Mouse (Mus musculus) forebrain, embryonic 11.5 days (tissue): ENCODE results near the gene Tmem29. TPM values are rescaled to one million over a fixed set of nuclear protein-coding genes. Genes with fewer than 3 reads are reported as not detected.
"Not testable (repeated sequence)": the region's sequence is repeated elsewhere in the genome, so short reads cannot be mapped to it uniquely, and the experiment has no call there.

Source experiments
- ATAC-seq: fragments of 200-750 bp; cut with Nextera tagmentation; replicated peaks from 2 replicates; pipeline ENCODE4 v1.8.0; 2017; ENCODE audit warnings: moderate TSS enrichment; ENCODE audit not compliant: low FRiP score
- DNase-seq: peaks from one replicate; pipeline ENCODE4 v3.0.0-alpha.2; 2017; ENCODE audit warnings: low spot score
- H3K27ac ChIP-seq: fragments of 300-500 bp; sonication (generic); 2 replicates; pipeline ENCODE4 v1.5.1; 2014; ENCODE audit warnings: low read depth, low read length
- H3K27me3 ChIP-seq: fragments of 300-500 bp; sonication (generic); 2 replicates; pipeline ENCODE4 v1.6.1; 2014; ENCODE audit warnings: mild to moderate bottlenecking, low read length, mixed read lengths; ENCODE audit not compliant: control insufficient read depth, insufficient read depth
- H3K36me3 ChIP-seq: fragments of 300-500 bp; sonication (generic); 2 replicates; pipeline ENCODE4 v1.6.1; 2014; ENCODE audit warnings: mild to moderate bottlenecking, low read length, moderate library complexity, mixed read lengths; ENCODE audit not compliant: control insufficient read depth, insufficient read depth
- H3K4me1 ChIP-seq: fragments of 300-500 bp; sonication (generic); replicated peaks from 2 replicates; pipeline ENCODE4 v1.6.1; 2014; ENCODE audit warnings: low read length, mixed read lengths; ENCODE audit not compliant: control insufficient read depth, insufficient read depth
- H3K4me2 ChIP-seq: fragments of 300-500 bp; sonication (generic); 2 replicates; pipeline ENCODE4 v1.6.1; 2014; ENCODE audit warnings: low read depth, mild to moderate bottlenecking, low read length, moderate library complexity, mixed read lengths; ENCODE audit not compliant: severe bottlenecking
- H3K4me3 ChIP-seq: fragments of 300-500 bp; sonication (generic); 2 replicates; pipeline ENCODE4 v1.5.1; 2014; ENCODE audit warnings: low read depth, low read length
- H3K9ac ChIP-seq: fragments of 300-500 bp; sonication (generic); 2 replicates; pipeline ENCODE4 v1.6.1; 2014; ENCODE audit warnings: low read length
- H3K9me3 ChIP-seq: fragments of 300-500 bp; sonication (generic); 2 replicates; pipeline ENCODE4 v1.6.1; 2016; ENCODE audit warnings: low read length, mixed read lengths; ENCODE audit not compliant: control insufficient read depth
- WGBS: fragments of 180-500 bp; shearing (Covaris S2); extraction: QIAGEN DNeasy Blood & Tissue Kit; methylation state at CpG from one replicate; pipeline ENCODE4 v1.1.7; 2014; 5-methylcytosine and 5-hydroxymethylcytosine counted together
- polyA plus RNA-seq: library from polyadenylated mRNA; unstranded; fragments of >200 nt; fragmentation: Nextera tagmentation; extraction: Ambion mirVana; gene quantifications from 2 replicates; pipeline ENCODE4 v1.2.1, GENCODE M21; 2014

The Tmem29 gene
- 37.8 and 39.9 TPM in 2 replicates for polyA plus RNA-seq

DNA sequence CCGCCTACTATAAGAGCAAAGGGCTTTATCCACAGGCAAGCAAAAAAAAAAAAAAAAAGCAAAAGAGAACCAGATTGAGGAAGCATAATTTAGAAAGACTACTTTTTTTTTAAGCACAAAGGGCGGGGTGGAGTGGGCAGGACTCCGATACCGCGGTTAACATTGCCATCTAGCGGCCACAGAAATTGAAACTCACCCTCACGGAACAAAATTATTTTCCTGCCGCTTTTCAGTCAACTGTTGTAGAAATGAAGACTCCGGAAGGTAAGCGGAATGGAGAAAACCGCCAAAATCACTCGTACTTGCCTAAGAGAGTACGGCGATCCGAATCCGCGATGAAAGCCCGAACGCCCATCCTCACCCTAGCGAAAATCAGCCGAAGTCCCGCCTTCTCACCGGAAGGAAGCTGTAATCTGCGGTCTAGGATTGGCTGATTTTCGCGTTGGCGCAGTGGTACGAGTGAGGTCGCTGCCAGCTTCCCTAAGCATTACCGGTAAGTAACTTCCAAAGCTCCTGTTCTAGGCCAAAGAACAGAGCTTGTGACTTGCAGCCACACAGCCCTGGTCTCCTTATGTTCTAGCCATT lies at the start of gene Tmem29:
Tmem29 (minus strand) TSS at position 389 of the 585 bp plus-strand sequence.
- peak; percentile 96 for ATAC-seq

DNA sequence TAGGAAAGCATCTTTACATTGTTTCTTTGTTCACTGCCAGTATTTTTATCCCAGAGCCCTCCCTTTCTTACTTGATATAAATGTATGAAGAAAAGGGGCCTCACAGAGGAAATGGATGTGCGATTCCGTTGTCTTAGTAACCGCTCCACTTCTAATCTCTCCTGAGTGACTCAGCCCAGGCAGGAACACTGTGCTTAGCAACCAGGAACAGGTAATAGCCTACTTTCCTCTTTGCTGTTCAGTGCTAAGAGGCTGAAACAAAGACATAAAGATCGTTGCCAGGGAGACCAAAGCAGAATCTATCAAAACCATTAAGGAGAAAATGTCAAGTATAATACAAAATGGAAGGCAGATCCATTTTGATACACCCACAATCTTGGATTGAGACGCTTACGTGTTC lies 49.7 kb upstream of the Tmem29 start:
- H3K9me3 ChIP-seq, result no peaks in the 10 kb centered on the region
- DNase-seq (no peak), ATAC-seq (no peak)
- H3K27me3 ChIP-seq, result no peaks in the 10 kb centered on the region
- no peak overlapping the region for H3K9ac ChIP-seq
- no peaks in the 10 kb centered on the region for H3K36me3 ChIP-seq
- no peak overlapping the region for H3K4me3 ChIP-seq
- H3K4me2 ChIP-seq, result no peak overlapping the region
- no peak overlapping the region for H3K27ac ChIP-seq
- H3K4me1 ChIP-seq, result no peaks in the 10 kb centered on the region
- WGBS, result 78% methylated on average over 6 of the region's 6 CpGs

More for the DNA sequence above, at the start of gene Tmem29:
- Histone ChIP-seq H3K9ac (peak within 1 kb of the TSS; percentile 48), H3K4me1 (no peaks in the 10 kb centered on the region), H3K27ac (no peak within 1 kb of the TSS), H3K9me3 (no peaks in the 10 kb centered on the region), H3K4me3 (peak within 1 kb of the TSS; percentile 31), H3K4me2 (peak within 1 kb of the TSS; percentile 42; the same call in 1 of the 2 replicates), H3K36me3 (no peaks in the 10 kb centered on the region), H3K27me3 (no peaks in the 10 kb centered on the region)
- peak; percentile 83 for DNase-seq
- 3% methylated on average over 30 of the region's 30 CpGs for WGBS

DNA sequence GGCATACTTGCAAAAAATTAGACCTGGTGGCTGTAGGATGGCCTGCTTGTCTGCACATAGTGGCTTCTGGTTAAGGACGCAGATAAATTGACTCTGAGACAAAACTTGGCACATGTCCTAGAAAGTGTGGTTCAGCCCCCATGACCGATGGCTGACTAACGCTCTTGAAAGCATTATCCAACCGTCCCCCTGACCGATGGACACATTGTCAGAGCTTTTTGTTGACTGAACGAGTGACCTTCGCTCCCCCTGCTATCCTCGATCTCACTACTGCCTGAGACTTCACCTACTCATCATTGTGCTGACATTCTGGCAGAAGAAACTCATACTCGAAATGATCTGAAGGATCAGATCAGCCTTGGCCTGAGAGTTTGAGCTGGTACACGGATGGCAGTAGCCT lies 28.9 kb upstream of the Tmem29 start:
- ATAC-seq, H3K4me1 ChIP-seq, H3K36me3 ChIP-seq, H3K27me3 ChIP-seq, H3K9me3 ChIP-seq, DNase-seq, H3K9ac ChIP-seq, H3K27ac ChIP-seq, H3K4me2 ChIP-seq, H3K4me3 ChIP-seq: not testable (repeated sequence)
- 100% methylated on average over 1 of the region's 10 CpGs for WGBS

DNA sequence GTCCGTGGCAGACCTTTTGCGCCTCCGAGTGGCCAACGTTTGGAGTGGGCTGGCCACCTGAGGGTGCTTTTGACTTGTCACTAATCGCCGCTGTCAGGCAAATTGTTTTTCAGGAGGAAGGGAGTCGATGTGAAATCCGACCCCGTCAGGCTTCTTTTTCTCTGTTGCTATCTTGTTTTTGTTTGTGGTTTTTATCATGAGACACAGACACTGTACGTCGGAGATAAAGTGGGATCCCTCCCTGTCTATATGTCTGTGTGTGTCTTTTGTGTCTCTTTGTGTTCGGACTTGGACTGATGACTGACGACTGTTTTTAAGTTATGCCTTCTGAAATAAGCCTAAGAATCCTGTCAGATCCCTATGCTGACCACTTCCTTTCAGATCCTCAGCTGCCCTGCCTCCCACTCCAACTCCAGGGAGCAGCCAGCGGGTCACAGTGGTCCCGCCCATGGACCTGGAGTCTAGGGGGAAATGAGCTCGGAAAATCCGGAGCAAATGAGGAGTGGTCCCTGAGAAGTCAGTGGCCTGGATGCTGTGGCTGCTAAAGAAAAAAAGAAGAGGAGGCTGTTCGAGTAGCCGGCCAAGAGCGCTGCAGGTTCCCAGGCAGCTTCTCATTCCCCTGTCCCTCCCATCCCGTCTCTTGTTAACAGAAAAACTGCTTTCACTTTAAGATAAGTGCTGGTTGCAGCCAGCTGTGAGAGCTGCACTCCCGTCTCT lies 27.5 kb upstream of the Tmem29 start:
- H3K4me1 ChIP-seq, ATAC-seq, H3K4me3 ChIP-seq, H3K9me3 ChIP-seq, H3K36me3 ChIP-seq, H3K27ac ChIP-seq, H3K4me2 ChIP-seq, H3K27me3 ChIP-seq, H3K9ac ChIP-seq, DNase-seq: not testable (repeated sequence)
- 68% methylated on average over 5 of the region's 22 CpGs for WGBS

DNA sequence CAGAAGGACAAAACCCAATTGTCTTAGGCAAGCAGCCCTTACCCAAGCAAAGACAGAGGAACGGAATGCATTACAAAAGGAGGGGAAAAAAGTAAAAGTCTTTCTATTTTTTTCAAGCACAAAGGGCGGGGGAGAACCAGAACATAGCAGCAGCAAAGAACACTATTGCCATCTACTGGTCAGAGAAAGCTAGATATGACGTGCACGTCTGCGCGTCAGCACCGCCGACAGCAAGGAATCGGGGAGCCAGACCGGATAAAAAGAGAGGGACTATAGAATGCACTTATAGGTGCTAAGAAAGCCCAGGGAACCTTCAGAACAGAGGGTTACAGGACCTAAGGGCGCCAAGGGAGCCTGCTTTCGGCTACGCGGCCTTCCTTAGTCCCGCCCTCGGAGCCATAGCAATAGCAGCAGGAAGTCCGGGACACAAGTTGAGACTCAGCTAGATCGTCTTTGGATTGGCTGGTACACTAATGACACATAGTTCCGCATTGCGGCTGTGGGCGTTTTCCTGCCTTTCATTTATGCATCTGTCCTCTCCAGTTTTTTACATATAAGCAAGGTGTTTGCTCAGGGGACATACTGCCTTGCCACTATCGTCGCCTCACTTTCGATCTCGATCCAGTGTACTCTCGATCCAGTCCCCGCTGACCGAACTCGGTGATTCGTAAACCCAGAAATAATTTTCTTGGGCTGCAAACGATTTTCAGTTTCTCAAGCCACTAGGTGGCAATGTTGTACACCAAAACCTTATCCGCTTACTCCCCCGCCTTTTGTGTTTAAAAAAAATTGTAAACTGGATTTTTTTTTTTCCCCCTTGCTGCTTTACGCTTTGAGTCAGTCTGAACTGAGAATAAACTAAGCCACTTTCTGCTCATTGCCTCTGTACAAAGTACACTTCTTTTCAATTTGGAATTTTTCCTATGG lies 19.2 kb upstream of the Tmem29 start:
- peak overlapping the region; percentile 62 for H3K27ac ChIP-seq
- no peaks in the 10 kb centered on the region for H3K27me3 ChIP-seq
- peak overlapping the region; percentile 15; the same call in 1 of the 2 replicates for H3K4me2 ChIP-seq
- H3K9ac ChIP-seq, result peak overlapping the region; percentile 56
- H3K4me1 ChIP-seq, result no peaks in the 10 kb centered on the region
- peak; percentile 96 for ATAC-seq
- peak overlapping the region; percentile 38 for H3K4me3 ChIP-seq
- H3K9me3 ChIP-seq, result no peaks in the 10 kb centered on the region
- no peaks in the 10 kb centered on the region for H3K36me3 ChIP-seq
- peak; percentile 83 for DNase-seq
- WGBS, result 1% methylated on average over 34 of the region's 34 CpGs

DNA sequence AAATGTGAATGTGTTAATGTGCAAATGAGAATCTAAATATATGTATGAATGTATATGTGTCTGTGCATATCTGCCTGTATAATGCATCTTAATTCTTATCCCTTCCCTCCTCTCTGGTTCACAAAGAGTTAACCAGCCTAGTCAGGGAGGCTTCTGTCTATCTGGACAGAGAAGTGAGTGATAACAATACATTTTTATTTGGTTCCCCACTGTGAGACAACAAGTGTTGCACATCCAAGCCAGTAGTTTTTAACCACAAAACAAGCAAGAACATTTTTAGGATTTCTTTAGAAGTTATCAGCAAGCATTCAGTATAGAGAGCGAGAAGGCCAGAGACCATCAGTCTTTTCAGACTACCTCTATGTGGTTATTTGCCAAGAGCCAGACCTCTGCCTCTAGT lies 12.5 kb upstream of the Tmem29 start:
- Histone ChIP-seq H3K9ac (no peak overlapping the region), H3K36me3 (no peaks in the 10 kb centered on the region), H3K27ac (no peak overlapping the region), H3K4me3 (no peak overlapping the region), H3K4me2 (no peak overlapping the region), H3K9me3 (no peaks in the 10 kb centered on the region), H3K4me1 (no peaks in the 10 kb centered on the region), H3K27me3 (no peaks in the 10 kb centered on the region)
- DNase-seq, result no peak
- no peak for ATAC-seq
- WGBS, result 95% methylated on average over 1 of the region's 1 CpGs

DNA sequence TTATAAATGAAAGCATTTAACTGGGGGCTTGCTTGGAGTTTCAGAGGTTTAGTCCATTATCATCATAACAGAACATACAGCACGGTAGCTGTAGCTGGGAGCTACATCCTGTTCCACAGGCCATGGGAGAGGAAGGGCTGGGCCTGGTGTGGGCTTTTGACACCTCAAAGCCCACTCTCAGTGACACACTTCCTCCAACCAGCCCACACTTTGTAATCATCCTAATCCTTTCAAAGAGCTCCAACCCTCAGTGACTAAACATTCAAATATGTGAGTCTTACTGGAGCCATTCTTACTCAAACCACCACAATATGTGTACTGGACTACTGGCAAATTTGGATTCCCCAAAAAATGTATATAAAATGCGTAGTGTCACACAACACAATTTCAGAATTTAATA lies 9.3 kb upstream of the Tmem29 start:
- H3K36me3 ChIP-seq, result no peaks in the 10 kb centered on the region
- H3K9me3 ChIP-seq, result no peaks in the 10 kb centered on the region
- H3K4me2 ChIP-seq, result no peak overlapping the region
- no peak overlapping the region for H3K9ac ChIP-seq
- ATAC-seq (no peak), DNase-seq (no peak)
- WGBS, result 89% methylated on average over 2 of the region's 2 CpGs
- no peak overlapping the region for H3K27ac ChIP-seq
- no peak overlapping the region for H3K4me3 ChIP-seq
- H3K27me3 ChIP-seq, result no peaks in the 10 kb centered on the region
- H3K4me1 ChIP-seq, result no peaks in the 10 kb centered on the region

DNA sequence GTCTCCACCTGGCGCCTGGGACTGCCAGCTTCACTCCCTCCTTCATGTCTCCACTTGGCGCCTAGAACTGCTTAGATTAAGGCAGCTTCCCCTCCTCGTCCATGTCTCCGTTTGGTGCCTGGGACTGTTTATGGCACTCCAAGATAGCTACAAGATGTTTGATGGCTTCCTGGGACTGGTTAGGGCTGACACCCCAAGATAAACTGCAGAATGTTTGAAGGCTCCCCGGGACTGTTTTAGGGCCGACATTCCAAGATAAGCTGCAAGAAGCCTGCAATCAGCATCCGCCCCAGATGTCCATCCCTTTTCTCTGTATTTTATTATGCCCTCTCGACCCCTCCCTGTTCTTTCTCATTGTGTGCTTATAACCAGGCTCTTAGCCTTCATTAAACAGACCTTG lies 7.9 kb upstream of the Tmem29 start:
- DNase-seq, H3K4me3 ChIP-seq, H3K4me1 ChIP-seq, H3K36me3 ChIP-seq, H3K9me3 ChIP-seq, H3K27me3 ChIP-seq, H3K9ac ChIP-seq, H3K27ac ChIP-seq, H3K4me2 ChIP-seq, ATAC-seq: not testable (repeated sequence)
- 69% methylated on average over 8 of the region's 8 CpGs for WGBS
